Mouse (Mus musculus) liver, postnatal 0 days (tissue): ENCODE results near the gene Hfe. TPM values are rescaled to one million over a fixed set of nuclear protein-coding genes. Genes with fewer than 3 reads are reported as not detected.
"Not testable (repeated sequence)": the region's sequence is repeated elsewhere in the genome, so short reads cannot be mapped to it uniquely, and the experiment has no call there.

Experiments
- ATAC-seq: fragments of 200-750 bp; cut with Nextera tagmentation; 2 replicates; pipeline ENCODE4 v1.8.0; 2017; ENCODE audit warnings: mild to moderate bottlenecking, moderate library complexity
- DNase-seq: peaks from one replicate; pipeline ENCODE4 v3.0.0-alpha.2; 2016
- H3K27ac ChIP-seq: fragments of 300-500 bp; sonication (generic); 2 replicates; pipeline ENCODE4 v1.5.1; 2014; ENCODE audit warnings: antibody characterized with exemption, moderate library complexity, mild to moderate bottlenecking, low read depth
- H3K27me3 ChIP-seq: fragments of 300-500 bp; sonication (generic); 2 replicates; pipeline ENCODE4 v1.6.1; 2014; ENCODE audit warnings: low read length, control low read depth, mixed read lengths; ENCODE audit not compliant: insufficient read depth
- H3K36me3 ChIP-seq: fragments of 300-500 bp; sonication (generic); replicated peaks from 2 replicates; pipeline ENCODE4 v1.6.1; 2014; ENCODE audit warnings: mild to moderate bottlenecking, control low read depth, low read length, moderate library complexity, mixed read lengths; ENCODE audit not compliant: insufficient read depth
- H3K4me1 ChIP-seq: fragments of 300-500 bp; sonication (generic); 2 replicates; pipeline ENCODE4 v1.6.1; 2014; ENCODE audit warnings: antibody characterized with exemption, mild to moderate bottlenecking, control low read depth; ENCODE audit not compliant: insufficient read depth
- H3K4me2 ChIP-seq: fragments of 300-500 bp; sonication (generic); 2 replicates; pipeline ENCODE4 v1.6.1; 2014; ENCODE audit warnings: low read depth, mild to moderate bottlenecking, low read length, moderate library complexity, mixed read lengths
- H3K4me3 ChIP-seq: fragments of 300-500 bp; sonication (generic); 2 replicates; pipeline ENCODE4 v1.5.1; 2014; ENCODE audit warnings: low read depth, low read length
- H3K9ac ChIP-seq: fragments of 300-500 bp; sonication (generic); replicated peaks from 2 replicates; pipeline ENCODE4 v1.6.1; 2014; ENCODE audit warnings: mild to moderate bottlenecking, moderate library complexity
- H3K9me3 ChIP-seq: fragments of 300-500 bp; sonication (generic); 2 replicates; pipeline ENCODE4 v1.6.1; 2016; ENCODE audit warnings: mild to moderate bottlenecking, control low read depth, low read length, mixed read lengths
- CTCF ChIP-seq: sonication (generic); IDR thresholded peaks from 2 replicates; pipeline ENCODE4 v1.5.1; 2016; ENCODE audit warnings: antibody characterized with exemption, low read depth
- EP300 ChIP-seq: IDR thresholded peaks from 2 replicates; pipeline ENCODE4 v1.6.1; 2016; ENCODE audit warnings: antibody characterized with exemption, low read depth, mild to moderate bottlenecking
- WGBS: fragments of 180-500 bp; shearing (Covaris S2); extraction: QIAGEN DNeasy Blood & Tissue Kit; methylation state at CpG from one replicate; pipeline ENCODE4 v1.1.7; 2014; ENCODE audit not compliant: insufficient replicate concordance; 5-methylcytosine and 5-hydroxymethylcytosine counted together
- polyA plus RNA-seq: library from polyadenylated mRNA; unstranded; fragments of >200 nt; fragmentation: Nextera tagmentation; extraction: Ambion mirVana; gene quantifications from 2 replicates; pipeline ENCODE4 v1.2.1, GENCODE M21; 2015

Hfe gene
- polyA plus RNA-seq, 1 experiment from 2014 or later: 24.0 TPM

GRCm38 (mm10) chr13:23755000-23755399 lies 44.3 kb upstream of the Hfe start:
- Histone ChIP-seq H3K27me3 (no peaks in the 10 kb centered on the region), H3K4me3 (no peak overlapping the region), H3K9me3 (no peaks in the 10 kb centered on the region), H3K27ac (peak overlapping the region; percentile 60), H3K9ac (no peak overlapping the region), H3K36me3 (no peaks in the 10 kb centered on the region), H3K4me2 (no peak overlapping the region), H3K4me1 (peaks cover 6% of the 10 kb centered on the region; the same call in 1 of the 2 replicates)
- no peak for DNase-seq
- no peak for ATAC-seq
- no peak for TF ChIP-seq CTCF

- DNase-seq (no peak), ATAC-seq (no peak)
- H3K9me3 ChIP-seq: no peaks in the 10 kb centered on the region
- H3K27me3 ChIP-seq: no peaks in the 10 kb centered on the region
- H3K36me3 ChIP-seq: no peaks in the 10 kb centered on the region
- peak overlapping the region; percentile 75 for H3K9ac ChIP-seq
- peak overlapping the region; percentile 90 for H3K27ac ChIP-seq
- no peak for TF ChIP-seq EP300
- TF ChIP-seq CTCF: no peak
- 56% methylated on average over 4 of the region's 4 CpGs for WGBS
- peaks cover 5% of the 10 kb centered on the region; the same call in 1 of the 2 replicates for H3K4me1 ChIP-seq
- H3K4me2 ChIP-seq: peak overlapping the region; percentile 61
- peak overlapping the region; percentile 43 for H3K4me3 ChIP-seq
Measured at GRCm38 (mm10) chr13:23753314-23754078, 42.8 kb upstream of the Hfe start.

GRCm38 (mm10) chr13:23752742-23753172 lies 42.1 kb upstream of the Hfe start:
- H3K4me3 ChIP-seq: peak overlapping the region; percentile 43
- H3K27ac ChIP-seq: peak overlapping the region; percentile 90

GRCm38 (mm10) chr13:23752067-23752741 lies 41.5 kb upstream of the Hfe start, which contains the start of gene Hist1h3b:
Gene Hist1h3b, plus strand, starts transcription at chr13:23752267.
- H3K27me3 ChIP-seq: not testable (repeated sequence)
- H3K4me1 ChIP-seq: peaks cover 12% of the 10 kb centered on the region
- peak; percentile 72 for ATAC-seq

More at GRCm38 (mm10) chr13:23752742-23753172, 42.1 kb upstream of the Hfe start:
- peak overlapping the region; percentile 61 for H3K4me2 ChIP-seq
- peak overlapping the region; percentile 75 for H3K9ac ChIP-seq
- H3K9me3 ChIP-seq: no peaks in the 10 kb centered on the region
- no peaks in the 10 kb centered on the region for H3K36me3 ChIP-seq
- no peak; the same call in 1 of the 2 replicates for TF ChIP-seq EP300
- TF ChIP-seq CTCF: no peak
- ATAC-seq (no peak), DNase-seq (no peak)
- H3K4me1 ChIP-seq: peaks cover 11% of the 10 kb centered on the region
- WGBS: 4% methylated on average over 6 of the region's 6 CpGs
- no peaks in the 10 kb centered on the region for H3K27me3 ChIP-seq

GRCm38 (mm10) chr13:23751478-23751956 lies 40.9 kb upstream of the Hfe start:
- H3K4me1 ChIP-seq: peaks cover 12% of the 10 kb centered on the region
- ATAC-seq: peak; percentile 20
- TF ChIP-seq EP300 (no peak), CTCF (no peak; the same call in 1 of the 2 replicates)
- H3K36me3 ChIP-seq: no peaks in the 10 kb centered on the region
- no peaks in the 10 kb centered on the region for H3K27me3 ChIP-seq
- H3K4me3 ChIP-seq: peak overlapping the region; percentile 19
- H3K9me3 ChIP-seq: no peaks in the 10 kb centered on the region
- WGBS: under 1% methylated on average over 11 of the region's 11 CpGs
- H3K4me2 ChIP-seq: peak overlapping the region; percentile 54
- peak overlapping the region; percentile 97 for H3K27ac ChIP-seq
- H3K9ac ChIP-seq: peak overlapping the region; percentile 68
- DNase-seq: no peak

More at GRCm38 (mm10) chr13:23752067-23752741, 41.5 kb upstream of the Hfe start, which contains the start of gene Hist1h3b:
- under 1% methylated on average over 17 of the region's 47 CpGs for WGBS
- Histone ChIP-seq H3K4me2 (peak within 1 kb of the TSS; percentile 61), H3K4me3 (peak within 1 kb of the TSS; percentile 43), H3K27ac (peak within 1 kb of the TSS; percentile 97), H3K9ac (peak within 1 kb of the TSS; percentile 75)
- peak; percentile 90 for DNase-seq
- peak; percentile 50; the same call in 1 of the 2 replicates for TF ChIP-seq EP300
- not testable (repeated sequence) for H3K9me3 ChIP-seq, H3K36me3 ChIP-seq

- Histone ChIP-seq H3K4me1 (peaks cover 12% of the 10 kb centered on the region), H3K4me2 (peak within 1 kb of the TSS; percentile 54), H3K9ac (peak within 1 kb of the TSS; percentile 68), H3K4me3 (peak within 1 kb of the TSS; percentile 19), H3K27ac (peak within 1 kb of the TSS; percentile 99)
- not testable (repeated sequence) for H3K36me3 ChIP-seq, H3K9me3 ChIP-seq, H3K27me3 ChIP-seq
- peak; percentile 25 for TF ChIP-seq CTCF
- TF ChIP-seq EP300: peak; percentile 76
- peak; percentile 43 for ATAC-seq
- 1% methylated on average over 30 of the region's 47 CpGs for WGBS
- peak; percentile 82 for DNase-seq
Measured at GRCm38 (mm10) chr13:23750839-23751477, 40.3 kb upstream of the Hfe start, which contains the start of gene Hist1h2ab. Gene Hist1h2ab, plus strand, starts transcription at chr13:23751126.
